Mouse (Mus musculus): Measurements from ENCODE around the gene Rad17. TPM values are rescaled to one million over a fixed set of nuclear protein-coding genes. Genes with fewer than 3 reads are reported as not detected.

The Rad17 gene
- total RNA-seq, 2 experiments from 2014 or later: 14.8 to 15.1 TPM

- DNase-seq (ENCODE audit: low spot score in 2 of 2): peak; percentile 39 to 60
Measured at GRCm38 (mm10) chr13:100616181-100617087, 34.4 kb downstream of the Rad17 start, which contains the start of gene Marveld2. Gene Marveld2, minus strand, starts transcription at chr13:100616971.

GRCm38 (mm10) chr13:100612903-100613302 lies 37.9 kb downstream of the Rad17 start:
- no peak for DNase-seq (ENCODE audit: low spot score in 2 of 2)

- DNase-seq (ENCODE audit: low spot score in 2 of 2): no peak
Measured at GRCm38 (mm10) chr13:100612251-100612650, 38.6 kb downstream of the Rad17 start.

- DNase-seq (ENCODE audit: low spot score in 2 of 2): no peak
Measured at GRCm38 (mm10) chr13:100611266-100611665, 39.6 kb downstream of the Rad17 start.

- DNase-seq (ENCODE audit: low spot score in 2 of 2): no peak
Measured at GRCm38 (mm10) chr13:100607756-100608155, 43.1 kb downstream of the Rad17 start.

GRCm38 (mm10) chr13:100605845-100606244 lies 45.0 kb downstream of the Rad17 start:
- DNase-seq (ENCODE audit: low spot score in 2 of 2): no peak

- DNase-seq (ENCODE audit: low spot score in 2 of 2): no peak
Measured at GRCm38 (mm10) chr13:100603738-100604095, 47.1 kb downstream of the Rad17 start.

- no peak for DNase-seq (ENCODE audit: low spot score in 2 of 2)
Measured at GRCm38 (mm10) chr13:100603031-100603737, 47.7 kb downstream of the Rad17 start.

- no peak for DNase-seq (ENCODE audit: low spot score in 2 of 2)
Measured at GRCm38 (mm10) chr13:100602239-100602902, 48.5 kb downstream of the Rad17 start.

- no peak for DNase-seq (ENCODE audit: low spot score in 2 of 2)
Measured at GRCm38 (mm10) chr13:100601034-100601433, 49.8 kb downstream of the Rad17 start.

- DNase-seq (ENCODE audit: low spot score in 2 of 2): no peak
Measured at GRCm38 (mm10) chr13:100600317-100600716, 50.5 kb downstream of the Rad17 start.

- DNase-seq (ENCODE audit: low spot score in 2 of 2): no peak
Measured at GRCm38 (mm10) chr13:100597284-100597683, 53.6 kb downstream of the Rad17 start.

- no peak for DNase-seq (ENCODE audit: low spot score in 2 of 2)
Measured at GRCm38 (mm10) chr13:100595552-100595885, 55.3 kb downstream of the Rad17 start.

GRCm38 (mm10) chr13:100594838-100595551 lies 55.9 kb downstream of the Rad17 start:
- DNase-seq (ENCODE audit: low spot score in 2 of 2): no peak

- DNase-seq (ENCODE audit: low spot score in 2 of 2): peak in 1 of 2 experiments; percentile 15
Measured at GRCm38 (mm10) chr13:100594041-100594792, 56.6 kb downstream of the Rad17 start.

- DNase-seq (ENCODE audit: low spot score in 2 of 2): no peak
Measured at GRCm38 (mm10) chr13:100588646-100589045, 62.2 kb downstream of the Rad17 start.

GRCm38 (mm10) chr13:100582144-100582543 lies 68.7 kb downstream of the Rad17 start:
- no peak for DNase-seq (ENCODE audit: low spot score in 2 of 2)

GRCm38 (mm10) chr13:100581701-100582100 lies 69.2 kb downstream of the Rad17 start:
- DNase-seq (ENCODE audit: low spot score in 2 of 2): no peak

- no peak for DNase-seq (ENCODE audit: low spot score in 2 of 2)
Measured at GRCm38 (mm10) chr13:100579951-100580350, 70.9 kb downstream of the Rad17 start.

- no peak for DNase-seq (ENCODE audit: low spot score in 2 of 2)
Measured at GRCm38 (mm10) chr13:100579220-100579619, 71.6 kb downstream of the Rad17 start.

All from left cerebral cortex, adult 18-20 months (tissue).